11 mouse cellular contexts compared by ENCODE assay signal in genomic region chr10:53305867-53306266, GRCm38 (mm10). TPM values are rescaled to one million over a fixed set of nuclear protein-coding genes. Genes with fewer than 3 reads are reported as not detected.
DNase-seq lines count a peak whose midpoint lies in the region; ATAC-seq lines count a peak whose summit lies in the region.
"Had no signal": no experiment of that assay in that cellular context is flagged by ENCODE, and none has a peak within 500 bp of the region (broad histone marks: within the 10 kb centered on the region; RNA-seq: fewer than 3 reads in every experiment).

No protein-coding gene starts in this region.

- no peaks in the 10 kb centered on the region for H3K36me3 ChIP-seq in forebrain, embryonic 12.5 days (replicated peaks)
- no peaks in the 10 kb centered on the region for H3K36me3 ChIP-seq in forebrain, embryonic 15.5 days
- H3K36me3 ChIP-seq: embryonic facial prominence, embryonic 12.5 days had no signal

- no peak overlapping the region for H3K4me2 ChIP-seq in forebrain, embryonic 12.5 days
- H3K4me2 ChIP-seq in forebrain, embryonic 15.5 days (replicated peaks), result no peak overlapping the region
- H3K4me2 ChIP-seq: embryonic facial prominence, embryonic 12.5 days; heart, embryonic 12.5 days had no signal

- WGBS in forebrain, embryonic 12.5 days, result 27% methylated on average over 3 of the region's 3 CpGs
- 24% methylated on average over 3 of the region's 3 CpGs for WGBS in forebrain, embryonic 15.5 days

- 0 out of 2 replicates have a peak, but pooled peaks have one; percentile 23 for ATAC-seq in forebrain, embryonic 12.5 days (ENCODE audit: low FRiP score)
- no peak; the same call in 1 of the 2 replicates for ATAC-seq in forebrain, embryonic 15.5 days (replicated peaks)

- no peak overlapping the region for H3K27ac ChIP-seq in forebrain, embryonic 12.5 days
- H3K27ac ChIP-seq in forebrain, embryonic 15.5 days (replicated peaks), result no peak overlapping the region
- H3K27ac ChIP-seq: embryonic facial prominence, embryonic 12.5 days had no signal

- no peaks in the 10 kb centered on the region for H3K9me3 ChIP-seq in forebrain, embryonic 12.5 days
- no peaks in the 10 kb centered on the region for H3K9me3 ChIP-seq in forebrain, embryonic 15.5 days
- H3K9me3 ChIP-seq: embryonic facial prominence, embryonic 12.5 days; heart, embryonic 12.5 days had no signal

- no peak overlapping the region for H3K9ac ChIP-seq in forebrain, embryonic 12.5 days
- no peak overlapping the region for H3K9ac ChIP-seq in forebrain, embryonic 15.5 days (replicated peaks)
- H3K9ac ChIP-seq: embryonic facial prominence, embryonic 12.5 days; heart, embryonic 12.5 days had no signal

- H3K4me1 ChIP-seq in forebrain, embryonic 12.5 days, result no peaks in the 10 kb centered on the region
- peaks cover 4% of the 10 kb centered on the region; the same call in 1 of the 2 replicates for H3K4me1 ChIP-seq in forebrain, embryonic 15.5 days
- H3K4me1 ChIP-seq: embryonic facial prominence, embryonic 12.5 days; heart, embryonic 12.5 days had no signal

- peak; percentile 13 for DNase-seq in left cerebral cortex, adult 11 months (ENCODE audit: low spot score)
- DNase-seq in left cerebral cortex, postnatal 14 days (ENCODE audit: low spot score in 2 of 2), result no peak
- peak; percentile 7 for DNase-seq in fibroblast of lung, adult 2 months (ENCODE audit: low read depth)
- peak; percentile 58 for DNase-seq in retina, embryonic 14.5 days (ENCODE audit: low spot score)
- no peak for DNase-seq in right cerebral cortex, adult 18-20 months
- no peak for DNase-seq in left cerebral cortex, postnatal 4 days
- DNase-seq: lung, postnatal 4 days had no signal

- H3K4me3 ChIP-seq in forebrain, embryonic 12.5 days (replicated peaks), result no peak overlapping the region
- no peak overlapping the region for H3K4me3 ChIP-seq in forebrain, embryonic 15.5 days
- H3K4me3 ChIP-seq: embryonic facial prominence, embryonic 12.5 days; heart, embryonic 12.5 days had no signal

- intact Hi-C loops in left cerebral cortex, postnatal 14 days (cut with DNase I), result loop anchor here (10.0 kb wide), 1 partner anchor 181 kb away; no protein-coding TSS in a partner anchor
- intact Hi-C loops in left cerebral cortex, postnatal 4 days (cut with DNase I), result no loop called here

- H3K27me3 ChIP-seq in forebrain, embryonic 12.5 days, result no peaks in the 10 kb centered on the region
- H3K27me3 ChIP-seq in forebrain, embryonic 15.5 days, result no peaks in the 10 kb centered on the region
- H3K27me3 ChIP-seq: embryonic facial prominence, embryonic 12.5 days; heart, embryonic 12.5 days had no signal

RNA-seq across cellular contexts. Expression of gene Pln, which starts 31.6 kb away (rescaled TPM):
- polyA plus RNA-seq in forebrain, embryonic 12.5 days (2016; fragmentation: Nextera tagmentation; extraction: Ambion mirVana), result 1.7 and 2.1 TPM in 2 replicates
- polyA plus RNA-seq in forebrain, embryonic 15.5 days (2015; fragmentation: Nextera tagmentation; extraction: Ambion mirVana), result 1.9 and 2.6 TPM in 2 replicates
- total RNA-seq in left cerebral cortex, postnatal 14 days (2021), result 1 to 10 TPM; 1.8 to 2.8 TPM
- total RNA-seq in left cerebral cortex, postnatal 4 days (2021), result 1 to 10 TPM; 1.3 to 2.2 TPM

Comparison
In these comparisons a context has a peak if more than half of its experiments do, and no peak if none do; other contexts are left out.
1. DNase-seq: peak in left cerebral cortex, adult 11 months (single experiment), fibroblast of lung, adult 2 months (single experiment) and retina, embryonic 14.5 days (single experiment); none in left cerebral cortex, postnatal 14 days (0 of 2), right cerebral cortex, adult 18-20 months (single experiment) and left cerebral cortex, postnatal 4 days (single experiment).